Mouse (Mus musculus): ENCODE data around the gene Akr1d1. TPM values are rescaled to one million over a fixed set of nuclear protein-coding genes. Genes with fewer than 3 reads are reported as not detected.

The Akr1d1 gene
- not detected in 2 replicates for polyA plus RNA-seq (2015; fragmentation: Nextera tagmentation; extraction: Ambion mirVana)

GRCm38 (mm10) chr6:37529940-37530339 lies at the start of gene Akr1d1:
Gene Akr1d1, plus strand, starts transcription at chr6:37530173.
- Histone ChIP-seq H3K36me3 (ENCODE audit: control insufficient read depth, insufficient read depth) (no peaks in the 10 kb centered on the region), H3K9me3 (replicated peaks; ENCODE audit: control insufficient read depth, low read length) (no peaks in the 10 kb centered on the region), H3K9ac (ENCODE audit: low read length) (no peak within 1 kb of the TSS), H3K27me3 (ENCODE audit: control insufficient read depth, insufficient read depth, low read length) (no peaks in the 10 kb centered on the region), H3K27ac (ENCODE audit: low read length) (no peak within 1 kb of the TSS), H3K4me2 (ENCODE audit: low read depth, low read length) (no peak within 1 kb of the TSS), H3K4me3 (ENCODE audit: low read length) (no peak within 1 kb of the TSS), H3K4me1 (ENCODE audit: control insufficient read depth, insufficient read depth, low read length) (no peaks in the 10 kb centered on the region)
- ATAC-seq (replicated peaks; ENCODE audit: extremely low read depth, insufficient read depth, low FRiP score): no peak
- whole genome bisulfite sequencing: 91% methylated on average over 4 of the region's 4 CpGs

GRCm38 (mm10) chr6:37481147-37481546 lies 48.8 kb upstream of the Akr1d1 start:
- Histone ChIP-seq H3K4me1 (ENCODE audit: control insufficient read depth, insufficient read depth, low read length) (no peaks in the 10 kb centered on the region), H3K4me3 (ENCODE audit: low read length) (no peak overlapping the region)
- ATAC-seq (replicated peaks; ENCODE audit: extremely low read depth, insufficient read depth, low FRiP score): no peak

GRCm38 (mm10) chr6:37483262-37483661 lies 46.7 kb upstream of the Akr1d1 start:
- no peaks in the 10 kb centered on the region for H3K27me3 ChIP-seq (ENCODE audit: control insufficient read depth, insufficient read depth, low read length)
- no peaks in the 10 kb centered on the region for H3K36me3 ChIP-seq (ENCODE audit: control insufficient read depth, insufficient read depth)
- no peak overlapping the region for H3K9ac ChIP-seq (ENCODE audit: low read length)
- ATAC-seq (replicated peaks; ENCODE audit: extremely low read depth, insufficient read depth, low FRiP score): no peak
- H3K27ac ChIP-seq (ENCODE audit: low read length): no peak overlapping the region
- WGBS: 48% methylated on average over 5 of the region's 5 CpGs
- H3K4me2 ChIP-seq (ENCODE audit: low read depth, low read length): no peak overlapping the region
- H3K4me3 ChIP-seq (ENCODE audit: low read length): no peak overlapping the region
- H3K9me3 ChIP-seq (replicated peaks; ENCODE audit: control insufficient read depth, low read length): no peaks in the 10 kb centered on the region
- H3K4me1 ChIP-seq (ENCODE audit: control insufficient read depth, insufficient read depth, low read length): no peaks in the 10 kb centered on the region

More at GRCm38 (mm10) chr6:37481147-37481546, 48.8 kb upstream of the Akr1d1 start:
- 64% methylated on average over 3 of the region's 3 CpGs for WGBS
- Histone ChIP-seq H3K4me2 (ENCODE audit: low read depth, low read length) (no peak overlapping the region), H3K27me3 (ENCODE audit: control insufficient read depth, insufficient read depth, low read length) (no peaks in the 10 kb centered on the region), H3K36me3 (ENCODE audit: control insufficient read depth, insufficient read depth) (no peaks in the 10 kb centered on the region), H3K27ac (ENCODE audit: low read length) (no peak overlapping the region), H3K9me3 (replicated peaks; ENCODE audit: control insufficient read depth, low read length) (no peaks in the 10 kb centered on the region), H3K9ac (ENCODE audit: low read length) (no peak overlapping the region)

GRCm38 (mm10) chr6:37484588-37485070 lies 45.3 kb upstream of the Akr1d1 start:
- Histone ChIP-seq H3K4me3 (ENCODE audit: low read length) (no peak overlapping the region), H3K27me3 (ENCODE audit: control insufficient read depth, insufficient read depth, low read length) (no peaks in the 10 kb centered on the region), H3K4me1 (ENCODE audit: control insufficient read depth, insufficient read depth, low read length) (no peaks in the 10 kb centered on the region), H3K4me2 (ENCODE audit: low read depth, low read length) (no peak overlapping the region), H3K9ac (ENCODE audit: low read length) (no peak overlapping the region), H3K36me3 (ENCODE audit: control insufficient read depth, insufficient read depth) (no peaks in the 10 kb centered on the region), H3K9me3 (replicated peaks; ENCODE audit: control insufficient read depth, low read length) (no peaks in the 10 kb centered on the region), H3K27ac (ENCODE audit: low read length) (no peak overlapping the region)
- no peak for ATAC-seq (replicated peaks; ENCODE audit: extremely low read depth, insufficient read depth, low FRiP score)
- WGBS: 30% methylated on average over 1 of the region's 1 CpGs

- Histone ChIP-seq H3K4me2 (ENCODE audit: low read depth, low read length) (no peak overlapping the region), H3K27me3 (ENCODE audit: control insufficient read depth, insufficient read depth, low read length) (no peaks in the 10 kb centered on the region), H3K9me3 (replicated peaks; ENCODE audit: control insufficient read depth, low read length) (no peaks in the 10 kb centered on the region), H3K4me3 (ENCODE audit: low read length) (no peak overlapping the region), H3K9ac (ENCODE audit: low read length) (no peak overlapping the region), H3K36me3 (ENCODE audit: control insufficient read depth, insufficient read depth) (no peaks in the 10 kb centered on the region), H3K4me1 (ENCODE audit: control insufficient read depth, insufficient read depth, low read length) (no peaks in the 10 kb centered on the region), H3K27ac (ENCODE audit: low read length) (no peak overlapping the region)
- 44% methylated on average over 4 of the region's 4 CpGs for WGBS
- no peak for ATAC-seq (replicated peaks; ENCODE audit: extremely low read depth, insufficient read depth, low FRiP score)
Observed at GRCm38 (mm10) chr6:37486502-37486901, 43.5 kb upstream of the Akr1d1 start.

GRCm38 (mm10) chr6:37492241-37492640 lies 37.7 kb upstream of the Akr1d1 start:
- no peaks in the 10 kb centered on the region for H3K4me1 ChIP-seq (ENCODE audit: control insufficient read depth, insufficient read depth, low read length)
- H3K4me3 ChIP-seq (ENCODE audit: low read length): no peak overlapping the region
- H3K27me3 ChIP-seq (ENCODE audit: control insufficient read depth, insufficient read depth, low read length): no peaks in the 10 kb centered on the region
- no peak for ATAC-seq (replicated peaks; ENCODE audit: extremely low read depth, insufficient read depth, low FRiP score)
- H3K27ac ChIP-seq (ENCODE audit: low read length): no peak overlapping the region
- H3K36me3 ChIP-seq (ENCODE audit: control insufficient read depth, insufficient read depth): no peaks in the 10 kb centered on the region
- no peak overlapping the region for H3K4me2 ChIP-seq (ENCODE audit: low read depth, low read length)
- no peak overlapping the region for H3K9ac ChIP-seq (ENCODE audit: low read length)
- no peaks in the 10 kb centered on the region for H3K9me3 ChIP-seq (replicated peaks; ENCODE audit: control insufficient read depth, low read length)
- 81% methylated on average over 3 of the region's 3 CpGs for WGBS

- Histone ChIP-seq H3K9ac (ENCODE audit: low read length) (no peak overlapping the region), H3K36me3 (ENCODE audit: control insufficient read depth, insufficient read depth) (no peaks in the 10 kb centered on the region), H3K4me3 (ENCODE audit: low read length) (no peak overlapping the region), H3K4me2 (ENCODE audit: low read depth, low read length) (no peak overlapping the region), H3K4me1 (ENCODE audit: control insufficient read depth, insufficient read depth, low read length) (no peaks in the 10 kb centered on the region), H3K9me3 (replicated peaks; ENCODE audit: control insufficient read depth, low read length) (peaks cover 4% of the 10 kb centered on the region), H3K27me3 (ENCODE audit: control insufficient read depth, insufficient read depth, low read length) (no peaks in the 10 kb centered on the region), H3K27ac (ENCODE audit: low read length) (no peak overlapping the region)
- ATAC-seq (replicated peaks; ENCODE audit: extremely low read depth, insufficient read depth, low FRiP score): no peak
- WGBS: 57% methylated on average over 1 of the region's 1 CpGs
Observed at GRCm38 (mm10) chr6:37494957-37495356, 35.0 kb upstream of the Akr1d1 start.

GRCm38 (mm10) chr6:37496866-37497265 lies 33.1 kb upstream of the Akr1d1 start:
- Histone ChIP-seq H3K4me3 (ENCODE audit: low read length) (no peak overlapping the region), H3K36me3 (ENCODE audit: control insufficient read depth, insufficient read depth) (no peaks in the 10 kb centered on the region), H3K27ac (ENCODE audit: low read length) (no peak overlapping the region), H3K27me3 (ENCODE audit: control insufficient read depth, insufficient read depth, low read length) (no peaks in the 10 kb centered on the region), H3K4me1 (ENCODE audit: control insufficient read depth, insufficient read depth, low read length) (no peaks in the 10 kb centered on the region), H3K9ac (ENCODE audit: low read length) (no peak overlapping the region), H3K9me3 (replicated peaks; ENCODE audit: control insufficient read depth, low read length) (peaks cover 4% of the 10 kb centered on the region), H3K4me2 (ENCODE audit: low read depth, low read length) (no peak overlapping the region)
- no peak for ATAC-seq (replicated peaks; ENCODE audit: extremely low read depth, insufficient read depth, low FRiP score)
- 84% methylated on average over 1 of the region's 1 CpGs for WGBS

- no peak overlapping the region for H3K27ac ChIP-seq (ENCODE audit: low read length)
- no peak overlapping the region for H3K4me2 ChIP-seq (ENCODE audit: low read depth, low read length)
- H3K9me3 ChIP-seq (replicated peaks; ENCODE audit: control insufficient read depth, low read length): no peaks in the 10 kb centered on the region; the same call in 1 of the 2 replicates
- H3K27me3 ChIP-seq (ENCODE audit: control insufficient read depth, insufficient read depth, low read length): no peaks in the 10 kb centered on the region
- no peaks in the 10 kb centered on the region for H3K4me1 ChIP-seq (ENCODE audit: control insufficient read depth, insufficient read depth, low read length)
- no peaks in the 10 kb centered on the region for H3K36me3 ChIP-seq (ENCODE audit: control insufficient read depth, insufficient read depth)
- WGBS: 80% methylated on average over 2 of the region's 2 CpGs
- no peak overlapping the region for H3K4me3 ChIP-seq (ENCODE audit: low read length)
- ATAC-seq (replicated peaks; ENCODE audit: extremely low read depth, insufficient read depth, low FRiP score): no peak
- H3K9ac ChIP-seq (ENCODE audit: low read length): no peak overlapping the region
Observed at GRCm38 (mm10) chr6:37505588-37505987, 24.4 kb upstream of the Akr1d1 start.

All from heart, embryonic 16.5 days (tissue).